Mouse (Mus musculus): ENCODE data around the gene Usp29.

GRCm38 (mm10) chr7:6881473-6882046 is 151.2 kb downstream of the Usp29 start:
- TF ChIP-seq GATA1 (IDR thresholded peaks at IDR 0.05; ENCODE audit: low read length) (no peak), TAL1 (IDR thresholded peaks at IDR 0.05; ENCODE audit: low read length) (no peak)

All from erythroblast, embryonic 14.5 days (primary cell).